Mouse (Mus musculus): ENCODE measurements around the gene Phf13.
"Not testable (repeated sequence)": the region's sequence is repeated elsewhere in the genome, so short reads cannot be mapped to it uniquely, and the experiment has no call there.

Gene Phf13

GRCm38 (mm10) chr4:151996173-151996950 lies at the start of gene Phf13:
Gene Phf13 (minus strand): TSS chr4:151996258.
- peak; percentile 98 for DNase-seq (ENCODE audit: low read depth, low spot score)

GRCm38 (mm10) chr4:152044609-152045008 lies 48.6 kb upstream of the Phf13 start:
- no peak for DNase-seq (ENCODE audit: low read depth, low spot score)

GRCm38 (mm10) chr4:152043171-152043570 lies 47.1 kb upstream of the Phf13 start:
- no peak for DNase-seq (ENCODE audit: low read depth, low spot score)

GRCm38 (mm10) chr4:152041924-152042641 lies 46.0 kb upstream of the Phf13 start:
- no peak for DNase-seq (ENCODE audit: low read depth, low spot score)

GRCm38 (mm10) chr4:152039831-152040310 lies 43.8 kb upstream of the Phf13 start:
- DNase-seq (ENCODE audit: low read depth, low spot score) = no peak

GRCm38 (mm10) chr4:152038985-152039830 lies 43.1 kb upstream of the Phf13 start, which contains the start of gene Nol9:
Gene Nol9 (plus strand): TSS chr4:152039321.
- DNase-seq (ENCODE audit: low read depth, low spot score) = peak; percentile 87

- no peak for DNase-seq (ENCODE audit: low read depth, low spot score)
Observed at GRCm38 (mm10) chr4:152038225-152038984, 42.3 kb upstream of the Phf13 start, which contains the start of gene Tas1r1. Gene Tas1r1 (minus strand): TSS chr4:152038568.

- DNase-seq (ENCODE audit: low read depth, low spot score) = not testable (repeated sequence)
Observed at GRCm38 (mm10) chr4:152036464-152036863, 40.4 kb upstream of the Phf13 start.

GRCm38 (mm10) chr4:152032922-152033321 lies 36.9 kb upstream of the Phf13 start:
- DNase-seq (ENCODE audit: low read depth, low spot score) = no peak

- no peak for DNase-seq (ENCODE audit: low read depth, low spot score)
Observed at GRCm38 (mm10) chr4:152029997-152030396, 33.9 kb upstream of the Phf13 start.

- DNase-seq (ENCODE audit: low read depth, low spot score) = no peak
Observed at GRCm38 (mm10) chr4:152029087-152029486, 33.0 kb upstream of the Phf13 start.

GRCm38 (mm10) chr4:152028456-152028855 lies 32.4 kb upstream of the Phf13 start:
- DNase-seq (ENCODE audit: low read depth, low spot score) = no peak

GRCm38 (mm10) chr4:152027524-152027923 lies 31.5 kb upstream of the Phf13 start, which contains the start of gene Zbtb48:
Gene Zbtb48 (minus strand): TSS chr4:152027671.
- peak; percentile 96 for DNase-seq (ENCODE audit: low read depth, low spot score)

- DNase-seq (ENCODE audit: low read depth, low spot score) = no peak
Observed at GRCm38 (mm10) chr4:152026751-152027508, 30.9 kb upstream of the Phf13 start.

- DNase-seq (ENCODE audit: low read depth, low spot score) = no peak
Observed at GRCm38 (mm10) chr4:152024525-152024924, 28.5 kb upstream of the Phf13 start.

GRCm38 (mm10) chr4:152022506-152022905 lies 26.4 kb upstream of the Phf13 start:
- DNase-seq (ENCODE audit: low read depth, low spot score) = no peak

GRCm38 (mm10) chr4:152021568-152022097 lies 25.6 kb upstream of the Phf13 start:
- DNase-seq (ENCODE audit: low read depth, low spot score) = no peak

- no peak for DNase-seq (ENCODE audit: low read depth, low spot score)
Observed at GRCm38 (mm10) chr4:152020024-152020423, 24.0 kb upstream of the Phf13 start.

GRCm38 (mm10) chr4:152019073-152019472 lies 23.0 kb upstream of the Phf13 start:
- no peak for DNase-seq (ENCODE audit: low read depth, low spot score)
